Mouse (Mus musculus) cerebellum, adult 2 months (tissue): ENCODE measurements around the gene Mettl16.

Experiments used
- CTCF ChIP-seq: fragments of 200-500 bp; IDR thresholded peaks from 2 replicates; pipeline ENCODE4 v1.5.1; 2011; ENCODE audit warnings: low read depth, mild to moderate bottlenecking, control low read depth, low read length, moderate library complexity, borderline replicate concordance; ENCODE audit not compliant: insufficient read depth
- POLR2A ChIP-seq: fragments of 200-500 bp; IDR thresholded peaks from 2 replicates; pipeline ENCODE4 v1.6.1; 2011; ENCODE audit warnings: low read length, control low read depth, borderline replicate concordance; ENCODE audit not compliant: insufficient read depth

DNA sequence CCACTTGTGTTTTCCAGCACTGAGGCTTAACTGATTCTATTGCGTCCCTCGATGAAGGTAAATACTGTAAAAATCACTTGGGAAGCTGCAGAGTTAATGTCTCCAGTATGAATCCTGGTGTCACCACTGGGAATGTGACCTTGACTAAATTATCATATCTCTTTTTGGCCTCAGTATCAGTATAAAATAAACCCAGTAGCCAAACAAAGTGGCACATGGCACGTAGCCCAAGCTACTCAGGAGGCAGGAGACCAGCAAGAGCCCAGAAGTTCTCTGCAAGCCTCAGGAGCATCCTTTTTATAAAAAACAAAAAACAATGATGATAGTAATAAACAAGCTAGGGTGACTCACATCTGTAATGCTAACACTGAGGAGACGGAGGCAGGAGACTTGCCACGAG, 45.4 kb upstream of the Mettl16 start:
- no peak for TF ChIP-seq CTCF
- TF ChIP-seq POLR2A = no peak
